Mouse (Mus musculus) hindbrain, embryonic 16.5 days (tissue): ENCODE results near the gene Mpz. TPM values are rescaled to one million over a fixed set of nuclear protein-coding genes. Genes with fewer than 3 reads are reported as not detected.
A peak's percentile ranks its signal among the peaks of the same experiment; 100 is the strongest.

Source experiments
- ATAC-seq: fragments of 200-750 bp; cut with Nextera tagmentation; 2 replicates; pipeline ENCODE4 v1.8.0; 2017; ENCODE audit warnings: moderate TSS enrichment, moderate library complexity
- H3K27ac ChIP-seq: fragments of 300-500 bp; sonication (generic); 2 replicates; pipeline ENCODE4 v1.5.1; 2014; ENCODE audit warnings: low read depth, mild to moderate bottlenecking, control low read depth, low read length, moderate library complexity
- H3K27me3 ChIP-seq: fragments of 300-500 bp; sonication (generic); replicated peaks from 2 replicates; pipeline ENCODE4 v1.6.1; 2014; ENCODE audit warnings: low read length; ENCODE audit not compliant: control insufficient read depth, insufficient read depth
- H3K36me3 ChIP-seq: fragments of 300-500 bp; sonication (generic); 2 replicates; pipeline ENCODE4 v1.6.1; 2014; ENCODE audit warnings: mild to moderate bottlenecking, low read length, moderate library complexity, mixed read lengths; ENCODE audit not compliant: control insufficient read depth, insufficient read depth
- H3K4me1 ChIP-seq: fragments of 300-500 bp; sonication (generic); 2 replicates; pipeline ENCODE4 v1.6.1; 2014; ENCODE audit warnings: low read depth, low read length; ENCODE audit not compliant: control insufficient read depth, insufficient read depth
- H3K4me2 ChIP-seq: fragments of 300-500 bp; sonication (generic); 2 replicates; pipeline ENCODE4 v1.6.1; 2014; ENCODE audit warnings: mild to moderate bottlenecking, low read length, control low read depth, moderate library complexity
- H3K4me3 ChIP-seq: fragments of 300-500 bp; sonication (generic); 2 replicates; pipeline ENCODE4 v1.5.1; 2014; ENCODE audit warnings: mild to moderate bottlenecking, low read length, control low read depth, moderate library complexity
- H3K9ac ChIP-seq: fragments of 300-500 bp; sonication (generic); 2 replicates; pipeline ENCODE4 v1.6.1; 2014; ENCODE audit warnings: low read depth, mild to moderate bottlenecking, control low read depth, low read length, moderate library complexity
- H3K9me3 ChIP-seq: fragments of 300-500 bp; sonication (generic); 2 replicates; pipeline ENCODE4 v1.6.1; 2014; ENCODE audit warnings: mild to moderate bottlenecking, low read length, moderate library complexity; ENCODE audit not compliant: control insufficient read depth
- WGBS: fragments of 180-500 bp; shearing (Covaris S2); extraction: QIAGEN DNeasy Blood & Tissue Kit; methylation state at CpG from one replicate; pipeline ENCODE4 v1.1.7; 2014; 5-methylcytosine and 5-hydroxymethylcytosine counted together
- polyA plus RNA-seq: library from polyadenylated mRNA; unstranded; fragments of >200 nt; fragmentation: Nextera tagmentation; extraction: Ambion mirVana; gene quantifications from 2 replicates; pipeline ENCODE4 v1.2.1, GENCODE M21; 2015

The Mpz gene
- polyA plus RNA-seq, 1 experiment from 2014 or later = 5.3 TPM

DNA sequence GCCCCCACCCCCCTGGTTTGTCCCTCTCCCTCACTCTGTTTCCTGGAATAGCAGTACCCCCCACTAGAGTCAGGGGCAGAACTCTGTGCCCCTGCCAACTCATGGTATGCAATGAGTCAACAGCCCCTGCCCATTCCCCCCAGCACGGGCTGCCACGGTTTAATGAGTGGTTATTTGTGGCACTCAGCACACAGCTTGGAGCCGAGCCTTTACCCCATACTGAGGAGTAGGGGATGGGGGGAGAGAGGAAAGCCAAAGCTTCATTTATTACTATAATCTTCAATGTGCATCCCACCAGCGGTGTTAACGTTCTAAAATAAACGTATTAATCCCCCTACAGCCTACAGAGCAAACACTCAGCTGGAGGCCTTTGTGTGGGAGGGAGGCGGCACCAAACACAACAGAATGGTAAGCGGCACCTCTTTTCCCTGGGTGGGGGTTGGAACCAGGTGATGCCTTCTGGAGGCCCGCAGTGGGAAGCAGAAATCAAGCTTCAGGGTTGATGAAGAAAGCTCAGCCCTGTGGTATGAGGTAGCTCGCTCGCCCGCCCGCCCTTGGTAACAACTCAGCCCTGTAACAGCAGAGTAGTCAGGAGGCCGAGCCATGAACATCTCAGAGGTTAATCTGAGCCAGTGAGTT, 39.1 kb downstream of the Mpz start:
- no peaks in the 10 kb centered on the region for H3K36me3 ChIP-seq
- no peaks in the 10 kb centered on the region for H3K9me3 ChIP-seq
- ATAC-seq = peak; percentile 46; the same call in 1 of the 2 replicates
- no peaks in the 10 kb centered on the region for H3K27me3 ChIP-seq
- H3K27ac ChIP-seq = no peak overlapping the region
- H3K4me1 ChIP-seq = peaks cover 14% of the 10 kb centered on the region
- no peak overlapping the region for H3K9ac ChIP-seq
- no peak overlapping the region for H3K4me3 ChIP-seq
- no peak overlapping the region for H3K4me2 ChIP-seq
- WGBS = 31% methylated on average over 14 of the region's 14 CpGs

DNA sequence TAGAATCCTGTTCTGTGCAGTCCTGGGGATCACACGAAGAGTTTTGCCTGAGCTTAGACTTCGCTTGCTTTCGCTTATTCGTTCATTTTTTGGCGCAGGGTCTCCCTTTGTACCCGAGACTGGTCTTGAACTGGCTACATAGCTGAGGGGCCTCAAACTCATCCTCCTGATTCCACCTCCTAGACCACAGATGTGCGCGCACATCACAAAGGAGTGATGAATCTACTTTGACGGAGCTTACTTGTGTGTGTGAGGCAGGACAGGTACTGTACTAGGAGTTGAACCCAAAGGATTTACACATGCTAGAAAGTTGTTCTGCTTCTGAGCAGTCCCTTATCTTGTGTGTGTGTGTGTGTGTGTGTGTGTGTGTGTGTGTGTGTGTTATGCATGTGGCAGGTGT, 40.3 kb downstream of the Mpz start:
- Histone ChIP-seq H3K4me3 (no peak overlapping the region), H3K4me2 (no peak overlapping the region), H3K36me3 (no peaks in the 10 kb centered on the region), H3K9ac (no peak overlapping the region), H3K4me1 (peaks cover 22% of the 10 kb centered on the region), H3K27ac (no peak overlapping the region), H3K9me3 (no peaks in the 10 kb centered on the region), H3K27me3 (peaks cover 1% of the 10 kb centered on the region; the same call in 1 of the 2 replicates)
- 94% methylated on average over 9 of the region's 9 CpGs for WGBS
- no peak for ATAC-seq

DNA sequence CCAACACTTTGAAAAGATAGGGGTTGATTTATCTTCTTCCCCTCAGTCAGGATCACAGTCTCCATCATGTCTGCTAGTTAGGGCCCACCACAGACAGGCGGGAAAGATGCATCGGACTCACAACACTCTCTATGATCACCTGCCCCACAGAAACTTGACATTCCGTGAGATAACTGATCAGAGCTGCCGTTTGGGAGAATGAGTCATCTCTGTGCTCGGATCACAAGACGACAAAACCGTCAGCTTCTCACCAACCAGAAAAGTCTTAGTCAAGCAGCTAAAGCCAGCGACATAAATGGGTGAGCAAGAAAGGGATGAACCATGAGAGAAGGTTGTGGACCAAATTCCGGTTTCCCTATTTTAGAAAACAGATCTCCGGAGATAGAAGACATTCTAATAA, 41.8 kb downstream of the Mpz start:
- Histone ChIP-seq H3K4me1 (peaks cover 23% of the 10 kb centered on the region), H3K9ac (no peak overlapping the region), H3K4me3 (no peak overlapping the region), H3K9me3 (no peaks in the 10 kb centered on the region), H3K4me2 (no peak overlapping the region), H3K27me3 (peaks cover 4% of the 10 kb centered on the region; the same call in 1 of the 2 replicates), H3K27ac (no peak overlapping the region), H3K36me3 (no peaks in the 10 kb centered on the region)
- ATAC-seq = no peak
- 55% methylated on average over 10 of the region's 10 CpGs for WGBS

DNA sequence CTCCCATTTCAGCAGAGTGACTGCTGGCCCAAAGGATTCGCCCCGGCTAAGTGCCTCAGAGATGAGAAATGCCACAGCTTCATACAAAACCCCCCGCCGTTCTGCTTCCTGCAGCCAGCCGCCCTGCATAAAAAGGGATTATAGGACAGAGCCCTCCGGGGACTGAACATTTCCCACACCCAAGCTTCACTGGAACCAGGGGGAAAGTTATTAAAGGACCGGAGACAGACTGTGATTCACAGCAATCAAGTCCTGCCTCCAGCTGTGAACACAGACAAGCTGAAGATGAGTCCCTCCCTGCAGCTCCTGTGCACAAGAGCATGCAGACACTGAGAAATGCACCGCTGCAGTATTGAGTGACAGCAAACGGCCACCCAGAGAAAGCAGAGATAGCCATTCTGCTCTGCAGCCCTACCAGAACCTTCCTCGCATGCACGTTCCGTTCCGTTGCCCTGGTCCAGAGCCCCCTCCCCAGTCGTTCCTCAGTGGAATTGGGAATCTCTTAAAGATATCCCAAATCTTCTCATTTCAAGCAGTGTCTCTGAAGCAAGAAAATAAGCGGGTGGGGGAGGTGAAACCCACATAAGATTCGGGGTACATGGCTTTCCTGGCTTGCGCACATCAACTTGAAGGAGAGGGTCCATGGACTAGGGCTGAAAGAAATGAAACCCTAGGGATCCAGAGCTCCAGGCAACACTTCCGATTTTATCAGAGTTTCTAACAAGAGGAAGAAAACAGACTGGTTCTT, 42.8 kb downstream of the Mpz start:
- Histone ChIP-seq H3K27ac (peak overlapping the region; percentile 30), H3K27me3 (peaks cover 6% of the 10 kb centered on the region; the same call in 1 of the 2 replicates), H3K4me1 (peaks cover 23% of the 10 kb centered on the region), H3K9ac (peak overlapping the region; percentile 30; the same call in 1 of the 2 replicates), H3K9me3 (no peaks in the 10 kb centered on the region), H3K36me3 (no peaks in the 10 kb centered on the region), H3K4me3 (peak overlapping the region; percentile 32), H3K4me2 (peak overlapping the region; percentile 58)
- 3% methylated on average over 18 of the region's 18 CpGs for WGBS
- peak; percentile 21; the same call in 1 of the 2 replicates for ATAC-seq

DNA sequence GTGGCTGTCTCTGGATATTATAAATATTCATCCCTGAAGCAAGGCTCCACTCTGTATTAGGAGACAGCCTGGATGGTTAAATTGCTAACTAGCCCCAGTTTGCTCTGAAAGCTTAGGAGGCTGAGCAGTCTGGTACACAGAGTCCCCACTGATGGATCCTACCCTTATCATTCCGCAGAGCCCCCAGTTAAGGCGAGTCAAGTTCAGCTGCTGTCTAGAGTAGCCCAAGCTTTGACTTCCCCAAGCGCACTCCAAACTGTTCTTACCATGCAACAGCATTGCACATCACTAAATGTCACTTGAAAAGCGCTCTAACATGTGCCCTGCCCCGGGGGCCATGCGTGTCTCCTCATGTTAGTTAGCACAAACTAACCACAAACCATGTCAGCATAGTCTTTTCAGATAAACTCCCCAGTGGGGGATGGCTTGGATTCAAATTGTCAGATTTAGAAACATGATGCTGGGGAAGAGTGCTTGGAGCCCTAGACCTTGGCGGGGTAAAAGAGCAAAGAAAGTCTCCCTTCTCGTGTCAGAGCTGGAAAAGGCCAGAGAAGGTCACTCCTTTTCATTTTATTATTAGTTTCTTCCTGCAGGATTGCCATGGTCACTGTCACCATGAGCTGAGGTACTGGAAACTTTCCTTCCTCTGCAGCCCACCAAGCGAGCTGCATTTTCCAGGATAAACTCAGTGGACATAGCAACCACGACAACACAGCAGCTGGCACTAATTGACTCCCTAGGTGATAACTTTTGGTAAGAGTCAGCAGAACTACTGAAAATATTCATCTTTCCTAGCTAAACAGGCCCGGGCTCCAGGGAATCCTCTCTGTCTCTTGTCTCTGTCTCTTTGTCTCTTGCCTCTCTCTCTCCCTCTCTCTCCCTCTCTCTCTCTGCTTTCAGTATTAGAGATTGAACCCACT, 43.7 kb downstream of the Mpz start:
- ATAC-seq = no peak
- WGBS = 27% methylated on average over 11 of the region's 11 CpGs
- Histone ChIP-seq H3K36me3 (no peaks in the 10 kb centered on the region), H3K9ac (no peak overlapping the region), H3K4me2 (peak overlapping the region; percentile 58; the same call in 1 of the 2 replicates), H3K4me3 (peak overlapping the region; percentile 1; the same call in 1 of the 2 replicates), H3K27ac (no peak overlapping the region), H3K9me3 (no peaks in the 10 kb centered on the region), H3K4me1 (peaks cover 19% of the 10 kb centered on the region), H3K27me3 (peaks cover 6% of the 10 kb centered on the region; the same call in 1 of the 2 replicates)

DNA sequence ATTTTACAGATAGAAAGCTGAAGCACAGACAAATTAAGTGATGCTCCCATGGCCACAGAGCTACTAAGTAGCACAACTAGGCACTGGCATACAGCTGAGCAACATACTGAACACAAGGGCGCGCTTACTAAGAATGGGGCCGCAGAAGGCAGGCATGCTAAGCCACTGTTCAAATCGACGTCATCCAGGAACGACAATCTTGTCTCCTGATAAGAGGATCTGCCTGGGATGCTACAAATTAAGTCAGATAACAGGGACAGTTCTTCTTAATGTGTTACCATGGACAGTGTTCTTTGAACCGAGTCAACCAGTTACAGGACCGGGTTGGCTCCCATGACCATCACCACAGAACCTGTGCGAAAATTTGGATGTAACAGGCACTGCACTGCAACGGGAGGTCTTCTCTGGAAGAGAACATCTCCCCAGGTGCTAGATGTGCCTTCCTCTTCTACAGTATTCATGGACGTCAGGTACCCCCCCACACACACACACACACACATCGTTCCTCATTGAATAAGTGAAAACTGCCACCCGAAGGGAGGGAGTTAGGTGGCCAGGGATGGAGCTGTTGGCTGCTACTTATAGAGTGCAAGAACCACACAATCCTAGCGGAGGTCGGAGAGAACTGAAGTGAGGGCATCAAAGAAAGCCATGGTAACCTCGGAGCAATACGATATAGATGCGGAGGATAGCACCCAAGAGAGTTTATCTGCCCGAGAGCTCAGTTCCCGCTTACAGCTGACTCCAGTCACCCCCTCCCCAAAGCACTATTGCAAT, 44.7 kb downstream of the Mpz start:
- Histone ChIP-seq H3K27me3 (peaks cover 6% of the 10 kb centered on the region; the same call in 1 of the 2 replicates), H3K9ac (peak overlapping the region; percentile 66), H3K9me3 (no peaks in the 10 kb centered on the region), H3K36me3 (no peaks in the 10 kb centered on the region), H3K4me1 (peaks cover 18% of the 10 kb centered on the region), H3K27ac (no peak overlapping the region; the same call in 1 of the 2 replicates), H3K4me2 (peak overlapping the region; percentile 96), H3K4me3 (peak overlapping the region; percentile 63)
- no peak for ATAC-seq
- 5% methylated on average over 20 of the region's 20 CpGs for WGBS

DNA sequence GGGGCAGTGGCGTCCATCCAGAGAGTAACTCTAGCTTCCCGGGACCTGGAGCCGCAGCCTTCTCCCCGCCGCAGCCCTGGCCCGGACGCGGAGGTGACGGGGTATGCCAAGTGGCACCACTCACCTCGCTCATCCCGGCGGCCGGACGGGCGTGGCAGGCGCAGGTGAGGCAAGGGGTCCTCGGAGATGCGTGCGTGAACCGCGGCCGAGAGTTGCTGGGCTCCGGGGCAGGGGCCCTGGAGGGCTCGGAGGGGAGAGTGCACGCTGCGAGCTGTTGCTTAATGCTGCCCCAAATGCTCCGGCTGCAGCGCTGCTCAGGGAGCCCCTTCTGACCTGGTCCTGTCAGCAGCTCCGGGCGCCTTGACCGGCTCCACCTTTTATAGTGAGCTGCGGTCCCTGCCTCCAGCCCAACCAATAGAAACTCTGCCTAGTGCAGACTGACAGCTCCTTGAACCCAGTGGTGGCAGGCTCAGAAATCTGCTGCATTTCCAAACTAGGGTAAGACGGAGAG, 45.4 kb downstream of the Mpz start, which contains the start of gene Pcp4l1:
Gene Pcp4l1 (minus strand): TSS at position 382 of the 511 bp plus-strand sequence.
- Histone ChIP-seq H3K27ac (no peak within 1 kb of the TSS; the same call in 1 of the 2 replicates), H3K4me3 (peak within 1 kb of the TSS; percentile 63), H3K4me1 (peaks cover 18% of the 10 kb centered on the region), H3K36me3 (no peaks in the 10 kb centered on the region), H3K27me3 (peaks cover 6% of the 10 kb centered on the region; the same call in 1 of the 2 replicates), H3K4me2 (peak within 1 kb of the TSS; percentile 96), H3K9ac (peak within 1 kb of the TSS; percentile 66), H3K9me3 (no peaks in the 10 kb centered on the region)
- WGBS = under 1% methylated on average over 33 of the region's 33 CpGs
- ATAC-seq = peak; percentile 89

DNA sequence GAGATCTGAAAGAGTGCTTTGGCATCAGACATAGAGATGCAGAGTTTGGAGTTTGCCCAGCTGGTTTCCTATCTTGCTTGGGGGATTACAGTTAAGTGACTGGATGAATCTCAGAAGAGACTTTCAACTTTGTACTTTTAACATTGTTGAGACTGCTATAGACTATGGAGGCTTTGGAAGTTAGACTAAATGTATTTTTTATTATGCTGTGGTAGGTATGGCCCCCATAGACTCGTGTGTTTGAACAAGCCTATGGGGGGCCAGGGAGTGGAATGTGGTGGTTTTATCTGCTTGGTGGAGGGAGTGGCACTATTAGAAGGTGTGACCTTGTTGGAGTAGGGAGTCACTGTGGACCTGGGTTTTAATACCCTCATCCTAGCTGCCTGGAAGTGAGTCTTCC, 49.0 kb downstream of the Mpz start:
- Histone ChIP-seq H3K4me3 (no peak overlapping the region), H3K4me1 (peaks cover 8% of the 10 kb centered on the region), H3K27me3 (peaks cover 6% of the 10 kb centered on the region; the same call in 1 of the 2 replicates), H3K9ac (no peak overlapping the region), H3K4me2 (no peak overlapping the region), H3K36me3 (no peaks in the 10 kb centered on the region), H3K9me3 (no peaks in the 10 kb centered on the region), H3K27ac (no peak overlapping the region)
- ATAC-seq = no peak
- WGBS = 57% methylated on average over 1 of the region's 1 CpGs
